Mouse (Mus musculus) left cerebral cortex, postnatal 4 days (tissue): ENCODE results near the gene Hcrtr1. TPM values are rescaled to one million over a fixed set of nuclear protein-coding genes. Genes with fewer than 3 reads are reported as not detected.

Experiments used
- DNase-seq: peaks from one replicate; pipeline ENCODE4 v3.0.0-alpha.2; 2022
- intact Hi-C: fragments of 180-260 bp; cut with DNase I; formaldehyde crosslinking; loops from one replicate; pipeline ENCODE4 v1.15.1; 2025
- total RNA-seq, 2 experiments: library from RNA; stranded (reverse); gene quantifications; 2 replicates each; pipeline ENCODE4 v1.2.3; 2021

Hcrtr1 gene
- total RNA-seq = 1 to 10 TPM; 1.9 to 3.6 TPM

DNA sequence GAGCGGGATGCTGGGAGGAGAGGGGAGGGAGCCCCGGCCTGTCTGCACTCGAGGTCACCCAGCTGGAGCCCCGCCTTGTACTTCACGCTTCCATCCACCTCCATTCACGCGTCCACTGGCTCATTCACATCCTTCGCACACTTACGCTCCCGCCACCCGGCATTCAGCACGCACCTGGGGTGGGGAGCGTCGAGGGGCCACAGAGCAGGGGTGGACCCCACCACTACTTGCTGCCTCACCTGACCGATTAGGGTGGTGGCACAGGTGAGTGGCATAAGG, at the start of gene Hcrtr1:
Hcrtr1 (minus strand) TSS at position 146 of the 279 bp plus-strand sequence.
- DNase-seq = no peak
- intact Hi-C loops = loop anchor here (2.0 kb wide), 1 partner anchor 50 kb away; no protein-coding TSS in a partner anchor

DNA sequence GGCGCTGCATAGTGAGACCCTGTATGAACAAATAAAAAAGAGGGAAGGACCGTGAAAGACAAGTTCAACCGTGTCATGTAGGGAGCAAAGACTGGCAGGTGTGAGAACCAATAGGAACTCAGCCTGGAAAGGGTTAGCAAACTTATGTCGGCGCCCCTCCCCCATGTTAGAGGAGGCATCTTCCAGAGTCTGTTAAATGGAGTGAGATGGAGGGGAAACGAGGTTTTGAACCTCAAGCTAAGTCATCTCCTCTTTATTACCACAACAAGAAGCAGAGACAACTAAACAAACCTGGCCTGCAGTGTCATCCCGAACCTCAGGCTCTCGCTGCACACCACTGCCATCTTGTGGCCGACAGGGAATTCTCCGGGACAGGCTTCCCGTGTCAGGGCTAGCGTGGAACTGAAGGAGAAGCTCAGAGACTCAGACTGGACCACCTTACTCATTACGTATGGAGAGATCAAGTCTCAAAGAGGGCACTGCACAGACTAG, 49.7 kb upstream of the Hcrtr1 start:
- peak; percentile 86 for DNase-seq
- intact Hi-C loops = loop anchor here (2.0 to 5.0 kb wide), 3 partner anchors 50 to 232 kb away; partner anchors contain the start of gene Hcrtr1

GRCm38 (mm10) chr4:130186891-130187290, 47.7 kb upstream of the Hcrtr1 start:
- intact Hi-C loops = loop anchor here (5.0 kb wide), 2 partner anchors 100 to 230 kb away; no protein-coding TSS in a partner anchor

GRCm38 (mm10) chr4:130186450-130186849, 47.3 kb upstream of the Hcrtr1 start:
- intact Hi-C loops = loop anchor here (5.0 kb wide), 2 partner anchors 99 to 229 kb away; no protein-coding TSS in a partner anchor

More at GRCm38 (mm10) chr4:130186891-130187290, 47.7 kb upstream of the Hcrtr1 start:
- DNase-seq = no peak

DNA sequence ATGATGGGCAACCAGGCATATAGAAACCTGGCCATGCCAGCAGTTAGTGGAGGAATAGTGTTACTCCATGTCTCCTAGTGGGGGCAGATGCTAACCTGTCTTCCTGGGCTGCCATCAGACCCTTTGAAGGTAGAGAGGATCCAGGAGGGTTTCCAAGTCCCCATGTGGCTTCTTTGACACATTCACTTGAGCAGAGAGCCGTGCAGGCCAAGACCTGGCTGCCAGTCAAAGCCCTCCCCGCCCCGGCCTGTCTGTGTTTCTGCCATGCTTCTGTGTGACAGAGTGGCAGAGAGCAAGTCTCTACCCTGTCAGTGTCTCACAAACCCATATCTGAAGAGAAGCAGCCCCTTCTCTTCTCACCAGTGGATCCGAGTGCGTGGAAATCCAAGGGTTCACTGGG, 44.7 kb upstream of the Hcrtr1 start:
- intact Hi-C loops = no loop called here
- peak; percentile 54 for DNase-seq

More at GRCm38 (mm10) chr4:130186450-130186849, 47.3 kb upstream of the Hcrtr1 start:
- DNase-seq = no peak

DNA sequence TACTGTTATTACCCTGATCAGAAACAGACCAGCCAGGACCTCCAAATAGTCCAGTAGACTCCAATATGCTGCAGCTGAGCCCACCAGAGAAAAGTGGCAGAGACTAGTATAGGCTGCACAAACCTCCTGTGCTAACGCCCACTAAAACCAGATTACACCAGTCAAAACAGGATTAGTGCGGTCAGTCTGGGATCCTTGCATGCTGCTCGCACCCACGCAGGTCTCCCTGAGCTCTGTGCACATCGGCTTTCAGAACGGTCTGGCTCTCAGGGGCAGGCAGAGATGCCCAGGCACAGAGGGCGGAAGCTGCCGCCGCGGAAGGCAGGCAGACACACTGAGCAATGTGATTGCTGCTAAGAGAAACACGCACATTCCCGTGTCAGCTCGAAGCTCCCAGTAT, 43.9 kb upstream of the Hcrtr1 start:
- intact Hi-C loops = no loop called here
- no peak for DNase-seq

GRCm38 (mm10) chr4:130181886-130182285, 42.7 kb upstream of the Hcrtr1 start:
- intact Hi-C loops = no loop called here

DNA sequence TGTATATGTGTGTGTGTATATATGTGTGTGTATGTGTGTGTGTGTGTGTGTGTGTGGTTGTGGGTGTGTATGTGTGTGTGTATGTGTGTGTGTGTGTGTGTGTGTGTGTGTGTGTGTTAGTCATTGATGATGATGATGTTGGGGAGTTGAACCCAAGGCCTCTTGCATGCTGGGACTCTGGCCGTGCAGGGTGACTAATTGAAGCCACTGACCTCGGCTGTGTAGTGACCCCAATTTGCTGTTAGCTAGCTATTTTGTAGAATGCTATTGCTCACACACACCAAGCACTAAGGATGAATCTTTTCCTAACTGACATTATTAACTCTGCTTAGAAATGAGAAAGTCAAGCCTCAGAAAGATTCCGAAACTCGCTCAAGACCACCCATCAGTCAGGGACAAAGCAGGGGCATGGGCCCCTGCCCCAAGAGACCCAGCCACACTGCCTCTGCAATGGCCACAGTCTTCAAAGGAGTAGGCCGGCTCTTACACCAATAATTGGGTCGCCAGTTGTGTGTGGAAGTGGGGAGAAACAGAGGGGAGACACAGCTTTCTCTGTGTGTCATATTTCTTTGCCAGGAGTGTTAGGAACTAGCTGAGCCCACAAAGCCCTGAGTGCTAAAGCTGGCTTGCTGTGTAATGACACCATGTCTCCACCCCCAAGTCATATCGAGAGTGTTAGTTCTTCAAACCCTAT, 41.9 kb upstream of the Hcrtr1 start:
- intact Hi-C loops = no loop called here
- no peak for DNase-seq

More at GRCm38 (mm10) chr4:130181886-130182285, 42.7 kb upstream of the Hcrtr1 start:
- no peak for DNase-seq

- intact Hi-C loops = no loop called here
Measured at GRCm38 (mm10) chr4:130179876-130180275, 40.7 kb upstream of the Hcrtr1 start.

DNA sequence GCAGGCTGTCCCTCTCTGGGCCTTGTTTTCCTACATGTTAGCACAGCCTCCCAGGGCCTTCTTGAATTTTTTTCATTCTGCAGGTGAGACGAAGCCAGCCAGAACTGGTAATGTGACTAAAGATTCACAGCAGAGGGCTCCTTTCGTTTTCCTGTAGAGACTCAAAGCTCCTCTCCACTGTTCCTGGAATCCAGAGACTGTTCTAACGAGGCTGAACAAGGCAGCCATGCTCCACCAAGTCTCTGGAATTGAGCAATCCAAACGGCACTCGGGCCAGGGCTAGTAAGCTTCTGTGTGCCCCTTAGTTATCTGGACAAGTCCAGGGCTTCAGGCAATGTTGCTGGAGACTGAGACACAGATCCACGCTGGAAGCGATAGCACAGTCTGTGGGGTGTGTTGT, 38.4 kb upstream of the Hcrtr1 start:
- intact Hi-C loops = no loop called here
- DNase-seq = no peak

More at GRCm38 (mm10) chr4:130179876-130180275, 40.7 kb upstream of the Hcrtr1 start:
- no peak for DNase-seq

GRCm38 (mm10) chr4:130177087-130177486, 37.9 kb upstream of the Hcrtr1 start:
- intact Hi-C loops = no loop called here

DNA sequence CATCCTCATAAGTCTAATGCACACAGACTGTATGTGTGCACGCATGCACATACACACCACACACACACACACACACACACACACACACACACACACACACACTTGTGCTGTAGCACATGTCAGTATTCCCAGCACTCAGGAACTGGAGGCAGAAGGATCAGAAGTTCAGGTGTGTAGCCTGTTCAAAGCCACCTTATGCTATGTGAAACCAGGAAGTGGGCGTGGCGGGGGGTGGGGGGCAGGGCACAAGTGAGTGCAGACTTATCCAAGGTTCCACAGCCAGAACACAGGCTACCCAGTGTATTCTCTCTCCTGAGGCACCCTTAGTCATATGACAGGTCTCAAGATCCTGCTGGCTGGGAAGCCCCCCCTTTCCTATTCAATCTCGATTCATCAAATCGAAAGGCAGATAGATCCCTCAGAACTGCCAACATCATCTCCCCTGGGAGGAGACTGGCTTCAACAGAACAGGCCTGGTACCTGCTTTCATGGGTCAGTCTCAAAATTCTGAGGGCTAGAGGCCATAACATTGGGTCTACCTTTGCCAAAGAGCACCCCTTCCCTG, 37.1 kb upstream of the Hcrtr1 start:
- intact Hi-C loops = no loop called here
- DNase-seq = no peak

More at GRCm38 (mm10) chr4:130177087-130177486, 37.9 kb upstream of the Hcrtr1 start:
- DNase-seq = no peak

DNA sequence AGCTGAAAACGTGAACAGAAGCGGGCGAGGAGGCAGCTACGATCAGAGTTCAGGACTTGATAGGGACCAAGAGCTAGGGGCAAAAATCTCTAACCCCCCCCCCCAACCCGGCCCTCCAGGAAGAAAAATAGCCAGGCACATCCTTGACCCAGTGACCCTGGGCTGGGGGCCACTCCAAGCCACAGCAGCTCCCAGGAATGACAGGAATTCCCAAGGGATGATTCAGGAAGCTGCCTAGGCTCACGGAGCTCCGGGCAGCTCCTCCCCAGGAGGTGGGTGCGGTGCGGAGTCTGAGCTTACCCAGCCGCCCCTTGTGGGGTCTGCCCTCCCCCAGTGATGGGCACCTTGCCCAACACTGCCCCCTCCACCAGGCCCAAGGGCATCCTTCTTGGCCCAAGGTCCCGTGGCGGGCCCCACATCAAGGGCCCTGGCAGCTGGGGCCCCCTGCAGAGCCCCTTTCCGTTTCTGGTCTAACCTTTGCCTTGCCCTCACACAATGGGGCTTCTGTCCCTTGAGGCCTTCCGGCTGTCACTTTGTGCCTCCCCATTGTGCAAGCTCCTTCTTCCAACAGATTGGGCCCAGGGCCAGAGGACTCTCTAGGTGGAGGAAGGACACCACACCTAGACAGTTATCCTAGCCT, 36.0 kb upstream of the Hcrtr1 start, which contains the start of gene Tinagl1:
Tinagl1 (minus strand) TSS at position 51 of the 640 bp plus-strand sequence.
- no peak for DNase-seq
- intact Hi-C loops = no loop called here

DNA sequence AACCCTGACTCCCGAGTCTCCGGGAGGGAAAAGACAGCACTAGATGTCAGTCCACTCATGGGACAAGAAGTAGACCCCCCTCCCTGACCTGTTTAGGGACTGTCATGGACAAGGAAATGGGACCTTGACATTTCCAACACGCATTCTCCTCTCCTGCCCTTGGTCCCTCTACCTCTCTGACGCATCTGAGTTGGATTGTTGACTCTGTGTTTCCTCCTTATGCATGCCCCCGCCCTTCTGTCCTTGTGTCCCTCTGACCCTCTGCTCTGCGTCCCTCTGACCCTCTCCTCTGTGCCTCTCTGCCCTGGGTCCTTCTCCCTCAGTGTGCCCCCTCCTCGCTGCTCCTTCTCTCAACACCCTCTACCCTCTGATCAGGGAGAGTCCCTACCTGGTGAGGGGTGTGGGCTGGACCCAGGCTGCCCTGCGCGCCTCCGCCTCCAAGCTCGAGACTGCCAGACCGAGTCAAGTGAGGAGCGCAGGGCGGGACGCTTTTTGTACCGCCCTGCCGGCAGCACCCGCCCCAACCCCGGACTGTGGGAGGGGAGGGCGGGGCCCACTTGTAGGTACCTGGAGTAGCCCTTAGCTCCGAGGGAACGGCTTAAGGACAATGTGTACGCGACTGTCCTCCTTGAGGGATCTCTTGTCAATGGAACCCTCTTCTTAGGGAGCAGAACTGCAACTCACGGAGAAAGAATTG, 35.3 kb upstream of the Hcrtr1 start:
- no peak for DNase-seq

DNA sequence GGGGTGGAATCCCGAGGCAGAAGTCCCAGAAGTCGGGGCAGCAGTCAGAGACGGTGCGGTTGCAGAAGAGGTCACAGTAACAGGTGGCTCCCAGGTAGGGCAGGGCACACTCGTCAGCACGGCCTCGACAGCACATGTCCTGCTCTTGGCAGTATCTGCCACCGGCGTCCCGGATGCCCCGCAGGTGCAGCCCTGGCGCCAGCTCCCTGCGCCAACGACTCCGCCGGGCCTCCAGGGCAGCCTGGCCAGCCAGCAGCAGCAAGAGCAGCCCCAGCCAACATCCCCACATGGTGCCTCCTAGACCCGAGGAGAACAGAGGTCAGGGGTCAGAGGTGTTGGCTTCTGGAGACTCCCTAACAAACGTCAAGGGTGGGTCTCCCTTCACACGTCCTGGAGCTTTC, 34.8 kb upstream of the Hcrtr1 start:
- DNase-seq = no peak
- intact Hi-C loops = no loop called here

More for the DNA sequence above, 35.3 kb upstream of the Hcrtr1 start:
- intact Hi-C loops = no loop called here

GRCm38 (mm10) chr4:130173060-130173822, 34.1 kb upstream of the Hcrtr1 start:
- DNase-seq = no peak
- intact Hi-C loops = no loop called here

DNA sequence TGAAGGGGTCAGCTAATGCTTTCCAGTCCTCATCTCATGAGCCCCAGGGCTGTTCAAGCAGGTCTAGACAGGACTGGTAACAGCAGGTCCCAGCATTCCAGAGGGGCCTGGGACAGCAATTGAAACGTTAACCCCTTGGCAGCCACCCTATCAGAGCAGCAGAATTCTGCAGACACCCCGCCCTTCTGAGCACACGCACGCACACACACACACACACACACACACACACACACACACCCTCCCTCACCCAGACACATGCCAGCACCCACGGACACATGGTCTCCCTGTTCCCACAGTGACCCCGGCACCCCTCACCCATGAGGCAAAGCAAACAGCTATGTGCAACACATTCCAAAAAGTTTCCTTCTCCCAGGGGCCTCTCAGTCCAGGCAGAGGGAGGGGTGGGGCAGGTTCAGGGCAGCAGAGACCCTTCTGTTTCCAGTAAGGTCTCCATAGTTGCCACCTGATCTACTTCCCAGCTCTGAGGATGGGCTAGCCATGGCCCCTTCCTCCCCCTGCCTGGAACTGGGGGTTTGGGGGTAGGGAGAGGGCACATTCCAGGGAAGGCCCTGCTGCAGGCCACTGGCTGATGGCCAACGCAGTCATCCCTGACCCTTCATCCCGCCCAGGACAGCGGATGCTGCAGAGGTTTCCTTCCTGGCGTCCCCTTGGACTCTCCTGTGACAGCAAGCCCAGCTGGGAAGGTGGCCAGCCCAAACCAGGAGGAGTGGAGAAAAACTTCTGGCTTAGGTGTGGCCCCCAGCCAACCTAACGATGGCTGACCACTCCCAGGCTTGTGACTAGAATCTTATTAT, 33.0 kb upstream of the Hcrtr1 start:
- no peak for DNase-seq
- intact Hi-C loops = no loop called here

DNA sequence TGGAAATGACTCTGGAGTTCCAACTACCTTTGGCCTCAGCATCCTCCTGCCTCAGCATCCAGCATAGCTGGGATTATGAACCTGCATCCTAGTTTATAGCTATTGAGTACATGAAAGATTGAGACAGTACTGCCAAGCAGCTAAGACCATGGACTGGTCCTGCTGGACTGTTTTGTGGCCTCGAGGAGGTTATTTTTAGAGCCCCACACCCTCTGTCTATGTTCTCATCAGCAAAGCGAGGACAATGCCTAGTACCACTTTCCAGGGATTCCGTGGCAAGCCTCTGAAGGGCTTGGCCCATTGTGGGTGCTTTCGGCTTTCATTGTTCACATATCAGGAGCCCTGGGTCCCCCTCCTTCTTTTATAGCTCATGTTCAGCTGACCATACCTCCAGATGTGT, 31.2 kb upstream of the Hcrtr1 start:
- intact Hi-C loops = no loop called here
- no peak for DNase-seq

GRCm38 (mm10) chr4:130169411-130169971, 30.3 kb upstream of the Hcrtr1 start:
- intact Hi-C loops = no loop called here
- no peak for DNase-seq
